Mouse (Mus musculus) urinary bladder, postnatal 14 days (tissue): ENCODE measurements at regions not wholly inside any gene's neighbourhood (a gene's known extent, or its start where the extent isn't known, plus 50 kb on each side); places are given as distances from the start of the nearest gene placed in this dataset.

Source experiments
- DNase-seq: peaks from one replicate; pipeline ENCODE4 v3.0.0; 2021; ENCODE audit warnings: low spot score

- DNase-seq: no peak
Observed at GRCm38 (mm10) chr9:49948546-49948945, 149.8 kb upstream of the Ncam1 start.

- DNase-seq: no peak
Observed at GRCm38 (mm10) chr9:49946857-49947256, 148.1 kb upstream of the Ncam1 start.

GRCm38 (mm10) chr9:49935555-49936376 lies 137.0 kb upstream of the Ncam1 start:
- DNase-seq: no peak

- DNase-seq: no peak
Observed at GRCm38 (mm10) chr9:49928041-49928656, 129.4 kb upstream of the Ncam1 start.

- DNase-seq: no peak
Observed at GRCm38 (mm10) chr9:49927281-49927680, 128.6 kb upstream of the Ncam1 start.

- no peak for DNase-seq
Observed at GRCm38 (mm10) chr9:49925796-49926195, 127.1 kb upstream of the Ncam1 start.

GRCm38 (mm10) chr9:49923981-49924501 lies 125.3 kb upstream of the Ncam1 start:
- no peak for DNase-seq

GRCm38 (mm10) chr9:49922770-49923169 lies 124.0 kb upstream of the Ncam1 start:
- no peak for DNase-seq

- no peak for DNase-seq
Observed at GRCm38 (mm10) chr9:49922162-49922561, 123.4 kb upstream of the Ncam1 start.

- no peak for DNase-seq
Observed at GRCm38 (mm10) chr9:49921306-49921705, 122.6 kb upstream of the Ncam1 start.

GRCm38 (mm10) chr9:49915046-49915719 lies 116.5 kb upstream of the Ncam1 start:
- no peak for DNase-seq

- DNase-seq: no peak
Observed at GRCm38 (mm10) chr9:49913677-49914076, 115.0 kb upstream of the Ncam1 start.

GRCm38 (mm10) chr9:49912306-49912705 lies 113.6 kb upstream of the Ncam1 start:
- DNase-seq: no peak

- no peak for DNase-seq
Observed at GRCm38 (mm10) chr9:49906306-49906705, 107.6 kb upstream of the Ncam1 start.

GRCm38 (mm10) chr9:49905703-49906102 lies 107.0 kb upstream of the Ncam1 start:
- no peak for DNase-seq

GRCm38 (mm10) chr9:49898947-49899346 lies 100.2 kb upstream of the Ncam1 start:
- DNase-seq: no peak

- DNase-seq: peak; percentile 3
Observed at GRCm38 (mm10) chr9:49884516-49885343, 86.0 kb upstream of the Ncam1 start.

- no peak for DNase-seq
Observed at GRCm38 (mm10) chr9:49879361-49880128, 80.8 kb upstream of the Ncam1 start.

- DNase-seq: no peak
Observed at GRCm38 (mm10) chr9:49874881-49875280, 76.2 kb upstream of the Ncam1 start.

- DNase-seq: peak; percentile 12
Observed at GRCm38 (mm10) chr9:49873550-49873949, 74.8 kb upstream of the Ncam1 start.

- no peak for DNase-seq
Observed at GRCm38 (mm10) chr9:49851522-49851921, 52.8 kb upstream of the Ncam1 start.
